Mouse (Mus musculus): ENCODE data around the gene Ikzf1. TPM values are rescaled to one million over a fixed set of nuclear protein-coding genes. Genes with fewer than 3 reads are reported as not detected.

Gene Ikzf1
- total and polyA plus RNA-seq, 3 experiments = 60.5 to 214 (median 143) TPM

GRCm38 (mm10) chr11:11774893-11775292 lies 90.1 kb downstream of the Ikzf1 start:
- ATAC-seq (ENCODE audit: extremely low read depth, insufficient number of reproducible peaks, low FRiP score, poor library complexity, severe bottlenecking) = no peak
- Histone ChIP-seq H3K4me1 (ENCODE audit: insufficient read depth, low read depth, low read length) (peaks cover 8% of the 10 kb centered on the region; the same call in 1 of the 2 replicates), H3K9me3 (replicated peaks) (no peaks in the 10 kb centered on the region), H3K36me3 (replicated peaks) (peaks cover 55% of the 10 kb centered on the region), H3K27me3 (ENCODE audit: insufficient read depth, low read length) (peaks cover under 1% of the 10 kb centered on the region), H3K4me3 (ENCODE audit: low read depth, low read length) (no peak overlapping the region)
- no peak for DNase-seq (ENCODE audit: low spot score)
- TF ChIP-seq POLR2AphosphoS5 (IDR thresholded peaks at IDR 0.05; ENCODE audit: insufficient replicate concordance, low read depth, low read length) (no peak), GATA1 (IDR thresholded peaks at IDR 0.05; ENCODE audit: borderline replicate concordance, low read length) (no peak), CTCF (IDR thresholded peaks at IDR 0.05; ENCODE audit: low read depth, low read length) (no peak), TAL1 (conservative IDR thresholded peaks at IDR 0.05; ENCODE audit: low read depth, low read length) (no peak), GATA2 (IDR thresholded peaks at IDR 0.05; ENCODE audit: borderline replicate concordance, low read depth, low read length) (no peak)

GRCm38 (mm10) chr11:11776071-11776821 lies 91.4 kb downstream of the Ikzf1 start:
- no peak for TF ChIP-seq TAL1 (conservative IDR thresholded peaks at IDR 0.05; ENCODE audit: low read depth, low read length)
- no peak for TF ChIP-seq GATA2 (IDR thresholded peaks at IDR 0.05; ENCODE audit: borderline replicate concordance, low read depth, low read length)
- TF ChIP-seq CTCF (IDR thresholded peaks at IDR 0.05; ENCODE audit: low read depth, low read length) = no peak
- no peak for TF ChIP-seq POLR2AphosphoS5 (IDR thresholded peaks at IDR 0.05; ENCODE audit: insufficient replicate concordance, low read depth, low read length)
- TF ChIP-seq GATA1 (IDR thresholded peaks at IDR 0.05; ENCODE audit: borderline replicate concordance, low read length) = no peak
- no peak for ATAC-seq (ENCODE audit: extremely low read depth, insufficient number of reproducible peaks, low FRiP score, poor library complexity, severe bottlenecking)
- Histone ChIP-seq H3K36me3 (replicated peaks) (peaks cover 41% of the 10 kb centered on the region), H3K9me3 (replicated peaks) (no peaks in the 10 kb centered on the region), H3K4me3 (ENCODE audit: low read depth, low read length) (no peak overlapping the region), H3K4me1 (ENCODE audit: insufficient read depth, low read depth, low read length) (peaks cover 2% of the 10 kb centered on the region; the same call in 1 of the 2 replicates), H3K27me3 (ENCODE audit: insufficient read depth, low read length) (peaks cover 4% of the 10 kb centered on the region)
- DNase-seq (ENCODE audit: low spot score) = no peak

DNA sequence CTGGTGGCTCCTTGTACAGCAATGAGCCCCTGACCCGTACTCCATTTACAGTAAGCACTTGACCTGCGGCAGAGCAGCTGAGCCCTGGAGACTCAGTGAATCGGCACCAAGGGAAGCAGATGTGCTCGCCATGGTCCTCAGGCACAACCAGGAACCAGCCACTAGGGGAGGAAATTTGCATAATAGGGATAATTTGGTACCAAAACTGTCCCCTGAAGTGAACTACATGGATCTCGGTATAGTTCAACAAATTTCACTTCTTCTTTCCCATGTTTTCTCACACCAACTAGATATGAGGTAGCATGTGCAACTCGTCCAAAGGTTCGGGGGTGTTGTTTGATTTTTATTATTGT lies 92.0 kb downstream of the Ikzf1 start:
- no peaks in the 10 kb centered on the region for H3K9me3 ChIP-seq (replicated peaks)
- H3K4me3 ChIP-seq (ENCODE audit: low read depth, low read length) = no peak overlapping the region
- ATAC-seq (ENCODE audit: extremely low read depth, insufficient number of reproducible peaks, low FRiP score, poor library complexity, severe bottlenecking) = no peak
- TF ChIP-seq TAL1 (conservative IDR thresholded peaks at IDR 0.05; ENCODE audit: low read depth, low read length) (no peak), GATA2 (IDR thresholded peaks at IDR 0.05; ENCODE audit: borderline replicate concordance, low read depth, low read length) (no peak), CTCF (IDR thresholded peaks at IDR 0.05; ENCODE audit: low read depth, low read length) (no peak), GATA1 (IDR thresholded peaks at IDR 0.05; ENCODE audit: borderline replicate concordance, low read length) (no peak), POLR2AphosphoS5 (IDR thresholded peaks at IDR 0.05; ENCODE audit: insufficient replicate concordance, low read depth, low read length) (no peak)
- H3K4me1 ChIP-seq (ENCODE audit: insufficient read depth, low read depth, low read length) = peaks cover 2% of the 10 kb centered on the region; the same call in 1 of the 2 replicates
- peaks cover 4% of the 10 kb centered on the region for H3K27me3 ChIP-seq (ENCODE audit: insufficient read depth, low read length)
- no peak for DNase-seq (ENCODE audit: low spot score)
- H3K36me3 ChIP-seq (replicated peaks) = peaks cover 37% of the 10 kb centered on the region

DNA sequence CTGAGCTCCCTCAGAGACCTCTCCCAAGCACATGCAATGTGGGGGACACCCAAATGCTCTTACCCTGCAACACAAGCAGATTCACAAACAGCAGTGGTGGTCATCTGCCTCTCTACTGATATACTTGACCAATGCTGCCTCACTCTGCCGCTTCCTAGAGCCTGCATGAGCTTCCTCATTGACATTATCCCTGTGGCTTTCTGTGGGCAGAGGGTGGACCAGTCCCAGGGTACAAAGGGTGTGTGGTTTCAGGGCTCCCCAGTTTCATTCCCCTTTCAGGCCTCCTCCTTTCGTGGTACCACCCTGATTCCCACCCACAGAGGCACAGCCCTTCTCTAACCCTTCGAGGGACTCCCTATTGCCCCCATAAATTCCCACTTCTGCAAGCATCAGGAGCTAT lies 92.4 kb downstream of the Ikzf1 start:
- ATAC-seq (ENCODE audit: extremely low read depth, insufficient number of reproducible peaks, low FRiP score, poor library complexity, severe bottlenecking) = no peak
- H3K36me3 ChIP-seq (replicated peaks) = peaks cover 32% of the 10 kb centered on the region

GRCm38 (mm10) chr11:11777796-11778195 lies 93.0 kb downstream of the Ikzf1 start:
- H3K4me1 ChIP-seq (ENCODE audit: insufficient read depth, low read depth, low read length) = no peaks in the 10 kb centered on the region; the same call in 1 of the 2 replicates
- DNase-seq (ENCODE audit: low spot score) = no peak
- H3K9me3 ChIP-seq (replicated peaks) = no peaks in the 10 kb centered on the region
- peaks cover 28% of the 10 kb centered on the region for H3K36me3 ChIP-seq (replicated peaks)
- no peak for ATAC-seq (ENCODE audit: extremely low read depth, insufficient number of reproducible peaks, low FRiP score, poor library complexity, severe bottlenecking)
- H3K4me3 ChIP-seq (ENCODE audit: low read depth, low read length) = no peak overlapping the region
- H3K27me3 ChIP-seq (ENCODE audit: insufficient read depth, low read length) = peaks cover 4% of the 10 kb centered on the region
- TF ChIP-seq GATA1 (IDR thresholded peaks at IDR 0.05; ENCODE audit: borderline replicate concordance, low read length) (no peak), CTCF (IDR thresholded peaks at IDR 0.05; ENCODE audit: low read depth, low read length) (no peak), TAL1 (conservative IDR thresholded peaks at IDR 0.05; ENCODE audit: low read depth, low read length) (no peak), POLR2AphosphoS5 (IDR thresholded peaks at IDR 0.05; ENCODE audit: insufficient replicate concordance, low read depth, low read length) (no peak), GATA2 (IDR thresholded peaks at IDR 0.05; ENCODE audit: borderline replicate concordance, low read depth, low read length) (no peak)

More for the DNA sequence above, 92.4 kb downstream of the Ikzf1 start:
- Histone ChIP-seq H3K27me3 (ENCODE audit: insufficient read depth, low read length) (peaks cover 4% of the 10 kb centered on the region), H3K9me3 (replicated peaks) (no peaks in the 10 kb centered on the region), H3K4me3 (ENCODE audit: low read depth, low read length) (no peak overlapping the region), H3K4me1 (ENCODE audit: insufficient read depth, low read depth, low read length) (peaks cover under 1% of the 10 kb centered on the region; the same call in 1 of the 2 replicates)
- DNase-seq (ENCODE audit: low spot score) = no peak
- TF ChIP-seq POLR2AphosphoS5 (IDR thresholded peaks at IDR 0.05; ENCODE audit: insufficient replicate concordance, low read depth, low read length) = no peak
- no peak for TF ChIP-seq TAL1 (conservative IDR thresholded peaks at IDR 0.05; ENCODE audit: low read depth, low read length)
- TF ChIP-seq CTCF (IDR thresholded peaks at IDR 0.05; ENCODE audit: low read depth, low read length) = no peak
- no peak for TF ChIP-seq GATA2 (IDR thresholded peaks at IDR 0.05; ENCODE audit: borderline replicate concordance, low read depth, low read length)

DNA sequence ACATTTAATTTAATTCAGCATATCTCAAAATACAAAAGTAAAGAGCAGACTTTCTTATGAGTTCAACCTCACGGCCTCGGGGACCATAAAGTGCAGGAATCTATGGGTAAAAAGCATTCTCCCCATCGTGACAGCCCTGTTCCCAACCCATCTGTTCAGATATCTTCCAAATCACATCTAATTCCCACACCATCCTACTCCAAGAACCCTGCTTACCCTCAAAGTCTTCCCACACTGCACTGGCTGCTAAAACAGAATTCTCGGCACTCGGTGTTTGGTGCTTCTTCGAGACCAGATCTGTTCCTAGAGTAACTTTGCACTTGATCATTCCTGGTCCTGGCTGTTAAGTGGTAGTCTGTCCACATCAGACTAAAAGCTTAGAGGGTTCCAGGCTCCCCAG lies 93.5 kb downstream of the Ikzf1 start:
- no peak for ATAC-seq (ENCODE audit: extremely low read depth, insufficient number of reproducible peaks, low FRiP score, poor library complexity, severe bottlenecking)
- Histone ChIP-seq H3K9me3 (replicated peaks) (no peaks in the 10 kb centered on the region), H3K36me3 (replicated peaks) (peaks cover 22% of the 10 kb centered on the region), H3K4me3 (ENCODE audit: low read depth, low read length) (no peak overlapping the region), H3K4me1 (ENCODE audit: insufficient read depth, low read depth, low read length) (no peaks in the 10 kb centered on the region; the same call in 1 of the 2 replicates), H3K27me3 (ENCODE audit: insufficient read depth, low read length) (peaks cover 4% of the 10 kb centered on the region)
- no peak for DNase-seq (ENCODE audit: low spot score)
- TF ChIP-seq CTCF (IDR thresholded peaks at IDR 0.05; ENCODE audit: low read depth, low read length) (no peak), POLR2AphosphoS5 (IDR thresholded peaks at IDR 0.05; ENCODE audit: insufficient replicate concordance, low read depth, low read length) (no peak), GATA2 (IDR thresholded peaks at IDR 0.05; ENCODE audit: borderline replicate concordance, low read depth, low read length) (no peak), GATA1 (IDR thresholded peaks at IDR 0.05; ENCODE audit: borderline replicate concordance, low read length) (no peak), TAL1 (conservative IDR thresholded peaks at IDR 0.05; ENCODE audit: low read depth, low read length) (no peak)
